ENCODE assay signal across 14 mouse cellular contexts in the genomic region with DNA sequence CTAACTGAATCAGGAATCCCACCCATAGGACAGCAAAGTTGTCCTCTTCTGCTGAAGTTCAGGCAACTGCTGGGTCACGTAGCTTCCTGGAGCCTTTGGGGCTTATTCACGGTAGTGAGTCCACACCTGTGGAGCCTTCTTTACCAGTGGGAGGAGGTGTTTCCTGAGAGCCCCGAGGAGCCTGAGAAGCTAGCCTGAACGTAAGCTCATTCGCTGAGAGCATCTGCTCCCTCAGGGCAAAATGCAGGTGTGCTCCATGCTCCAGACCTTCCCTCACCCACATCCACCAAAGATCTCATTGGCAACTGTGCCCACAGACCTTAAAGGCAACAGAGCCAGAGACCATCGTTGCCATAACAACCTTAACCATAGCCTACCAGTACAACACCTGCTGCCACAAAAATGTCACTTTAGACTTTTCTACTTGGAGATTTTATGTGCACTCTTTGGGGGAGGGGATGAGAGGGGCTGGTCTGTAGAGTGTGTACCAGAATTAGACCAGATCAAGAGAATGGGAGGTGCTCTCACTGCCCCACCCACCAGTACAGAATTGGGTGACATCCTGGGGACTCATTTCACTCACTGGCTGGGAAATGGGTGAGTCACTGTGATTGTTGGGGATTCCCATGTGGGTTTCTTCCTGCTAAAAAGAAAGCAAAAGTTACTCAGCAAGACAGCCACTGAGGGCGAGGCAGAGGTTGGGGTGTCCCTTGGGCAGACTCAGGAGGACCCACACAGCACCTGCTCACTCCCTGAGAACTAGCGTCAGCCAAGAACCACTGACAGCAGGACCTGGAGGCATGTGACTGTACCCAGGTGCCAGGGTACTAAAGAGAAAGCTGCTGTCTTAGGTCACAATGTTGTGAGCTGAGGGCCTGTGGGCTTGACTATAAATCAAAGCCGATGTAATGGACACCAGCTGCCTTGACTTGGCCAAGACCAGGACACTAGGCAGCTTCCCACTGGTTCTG. TPM values are rescaled to one million over a fixed set of nuclear protein-coding genes. Genes with fewer than 3 reads are reported as not detected.
DNase-seq lines count a peak whose midpoint lies in the region.
"Had no signal": no experiment of that assay in that cellular context is flagged by ENCODE, and none has a peak within 500 bp of the region (broad histone marks: within the 10 kb centered on the region; RNA-seq: fewer than 3 reads in every experiment).

No protein-coding gene starts in this region.

- no peaks in the 10 kb centered on the region for H3K36me3 ChIP-seq in splenic B cell, adult 2 months (ENCODE audit: control insufficient read depth, insufficient read depth, low read length, poor library complexity, severe bottlenecking)
- H3K36me3 ChIP-seq: forebrain, embryonic 12.5 days; neural tube, embryonic 12.5 days had no signal

- H3K27me3 ChIP-seq in splenic B cell, adult 2 months (ENCODE audit: control insufficient read depth, insufficient read depth, low read length, poor library complexity, severe bottlenecking), result no peaks in the 10 kb centered on the region
- H3K27me3 ChIP-seq: forebrain, embryonic 12.5 days; limb, embryonic 12.5 days; neural tube, embryonic 12.5 days had no signal

- DNase-seq in heart, adult 11 months, result peak; percentile 96
- no peak for DNase-seq in heart, postnatal 25 days (ENCODE audit: low spot score)
- DNase-seq in B cell, adult 2 months, result peak; percentile 62 to 70
- peak; percentile 46 for DNase-seq in brain, adult 2 months (ENCODE audit: low read depth, low spot score)
- peak; percentile 86 for DNase-seq in splenic B cell, adult 2 months (ENCODE audit: low read depth, low spot score)
- DNase-seq in urinary bladder, postnatal 4 days (ENCODE audit: low spot score in 2 of 2), result no peak
- DNase-seq in retina, postnatal 1 day, result no peak
- no peak for DNase-seq in kidney, postnatal 4 days
- DNase-seq: layer of hippocampus, adult 9-11 months; lung, postnatal 36 days; right cerebral cortex, postnatal 25 days had no signal

- intact Hi-C loops in heart, postnatal 25 days (cut with DNase I), result no loop called here

RNA-seq across cellular contexts. Expression of gene Traf2, which starts 2.6 kb away (rescaled TPM):
- total RNA-seq in heart, postnatal 25 days (2021), result 10 to 100 TPM; 15.4 to 17.3 TPM

RNA-seq across cellular contexts. Expression of gene Edf1, which starts 8.3 kb away (rescaled TPM):
- 100 to 1,000 TPM; 209 to 218 TPM for total RNA-seq in heart, postnatal 25 days (2021)

RNA-seq across cellular contexts. Expression of gene Mamdc4, which starts 25.3 kb away (rescaled TPM):
- total RNA-seq in heart, postnatal 25 days (2021), result 1 to 10 TPM; 1.3 to 3.2 TPM

RNA-seq across cellular contexts. Expression of gene Phpt1, which starts 25.7 kb away (rescaled TPM):
- 10 to 100 TPM; 63.0 to 70.0 TPM for total RNA-seq in heart, postnatal 25 days (2021)

RNA-seq across cellular contexts. Expression of gene Ajm1, which starts 32.3 kb away (rescaled TPM):
- total RNA-seq in heart, postnatal 25 days (2021), result under 1 TPM; 0.08 to 0.10 TPM

Comparison
In these comparisons a context has a peak if more than half of its experiments do, and no peak if none do; other contexts are left out.
1. DNase-seq: peak in heart, adult 11 months (single experiment), B cell, adult 2 months (2 of 2), brain, adult 2 months (single experiment) and splenic B cell, adult 2 months (single experiment); none in heart, postnatal 25 days (single experiment), urinary bladder, postnatal 4 days (0 of 2), retina, postnatal 1 day (single experiment) and kidney, postnatal 4 days (0 of 2).